Mouse (Mus musculus) left cerebral cortex, postnatal 14 days (tissue): ENCODE measurements around the gene Rnpc3. TPM values are rescaled to one million over a fixed set of nuclear protein-coding genes. Genes with fewer than 3 reads are reported as not detected.
A peak's percentile ranks its signal among the peaks of the same experiment; 100 is the strongest.

Experiments
- DNase-seq, 2 experiments: peaks; one replicate each; pipeline ENCODE4 v3.0.0; 2021 to 2022; ENCODE audit warnings: low spot score in 2 of 2, mixed read lengths in 1 of 2
- intact Hi-C: fragments of 180-260 bp; cut with DNase I; formaldehyde crosslinking; loops from one replicate; pipeline ENCODE4 v1.15.1; 2025
- long read RNA-seq, 2 experiments: library from polyadenylated mRNA; stranded (forward); transcript quantifications; one replicate each; pipeline ENCODE4 v2.0.0; 2021
- total RNA-seq, 2 experiments: library from RNA; stranded (reverse); gene quantifications; 2 replicates each; pipeline ENCODE4 v1.2.3; 2021

Rnpc3 gene
- total RNA-seq: 10 to 100 TPM; 27.7 to 29.2 TPM
- long read RNA-seq, experiment 1, transcript Rnpc3-201 (15 exons, 3,888 nt): major isoform, 5 of 10 reads
- long read RNA-seq, experiment 1, partial matches to known transcripts: 1 of 10 reads
- long read RNA-seq, experiment 1, other reads (novel, unspliced or antisense): 4 of 10 reads
- long read RNA-seq, experiment 2, transcript Rnpc3-201 (15 exons, 3,888 nt): major isoform, 8 of 17 reads
- long read RNA-seq, experiment 2, partial matches to known transcripts: 1 of 17 reads
- long read RNA-seq, experiment 2, other reads (novel, unspliced or antisense): 4 of 17 reads

- intact Hi-C loops: no loop called here
- peak; percentile 94 to 97 for DNase-seq
Measured at GRCm38 (mm10) chr3:113629606-113630359, at the start of gene Rnpc3. Rnpc3 (minus strand) TSS chr3:113630149.

GRCm38 (mm10) chr3:113656940-113657339 is 27.0 kb upstream of the Rnpc3 start:
- peak in 1 of 2 experiments; percentile 11 for DNase-seq
- intact Hi-C loops: no loop called here

GRCm38 (mm10) chr3:113654335-113654734 is 24.4 kb upstream of the Rnpc3 start:
- no peak for DNase-seq
- intact Hi-C loops: no loop called here

GRCm38 (mm10) chr3:113651386-113651785 is 21.4 kb upstream of the Rnpc3 start:
- peak in 1 of 2 experiments; percentile 9 for DNase-seq
- intact Hi-C loops: loop anchor here (2.0 kb wide), 1 partner anchor 381 kb away; no protein-coding TSS in a partner anchor

DNA sequence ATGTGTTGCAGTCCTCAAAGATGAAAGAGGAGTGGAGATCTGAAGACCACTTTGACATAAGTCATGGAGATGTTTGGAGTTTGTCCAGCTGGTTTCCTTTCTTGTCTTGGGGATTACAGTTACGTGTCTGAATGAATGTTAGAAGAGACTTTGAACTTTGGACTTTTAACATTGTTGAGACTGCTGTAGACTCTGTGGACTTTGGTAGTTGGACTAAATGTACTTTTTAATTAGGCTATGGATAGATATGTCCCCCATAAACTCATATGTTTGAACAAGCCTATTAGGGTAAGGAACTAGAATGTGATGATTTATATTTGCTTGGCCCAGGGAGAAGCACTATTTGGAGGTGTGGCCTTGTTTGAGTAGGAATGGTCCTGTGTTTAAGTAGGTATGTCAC is 9.6 kb upstream of the Rnpc3 start:
- intact Hi-C loops: no loop called here
- DNase-seq: no peak

GRCm38 (mm10) chr3:113634220-113634619 is 4.3 kb upstream of the Rnpc3 start:
- intact Hi-C loops: no loop called here
- DNase-seq: no peak

- DNase-seq: no peak
- intact Hi-C loops: no loop called here
Measured at GRCm38 (mm10) chr3:113631611-113632010, 1.7 kb upstream of the Rnpc3 start.

GRCm38 (mm10) chr3:113630564-113630963 is 615 bp upstream of the Rnpc3 start:
- intact Hi-C loops: no loop called here
- peak in 1 of 2 experiments; percentile 17 for DNase-seq

- intact Hi-C loops: no loop called here
- no peak for DNase-seq
Measured at GRCm38 (mm10) chr3:113606599-113606998, 23.4 kb downstream of the Rnpc3 start, which contains the start of gene Amy1. Amy1 (minus strand) TSS chr3:113606699.

DNA sequence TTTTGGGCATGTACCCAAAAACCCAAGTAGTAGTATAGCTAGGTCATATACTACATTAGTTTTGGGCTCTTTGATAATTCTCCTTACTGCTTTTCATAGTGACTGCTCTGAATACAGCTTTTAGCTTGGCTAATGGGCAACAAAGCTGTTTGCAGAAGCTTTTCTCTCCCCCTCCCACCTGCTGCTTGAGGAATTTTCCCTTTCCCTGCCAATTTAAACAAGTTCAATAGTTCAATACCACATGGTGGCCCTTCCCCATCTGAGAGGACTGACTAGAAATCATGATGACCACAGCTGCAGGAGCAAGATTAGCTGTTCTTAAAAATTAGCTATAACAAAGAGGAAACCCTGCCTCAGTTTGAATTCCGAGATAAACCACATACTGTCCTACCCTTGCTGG is 39.1 kb downstream of the Rnpc3 start:
- DNase-seq: no peak
- intact Hi-C loops: no loop called here

- DNase-seq: no peak
- intact Hi-C loops: no loop called here
Measured at GRCm38 (mm10) chr3:113574578-113574977, 55.4 kb downstream of the Rnpc3 start.

DNA sequence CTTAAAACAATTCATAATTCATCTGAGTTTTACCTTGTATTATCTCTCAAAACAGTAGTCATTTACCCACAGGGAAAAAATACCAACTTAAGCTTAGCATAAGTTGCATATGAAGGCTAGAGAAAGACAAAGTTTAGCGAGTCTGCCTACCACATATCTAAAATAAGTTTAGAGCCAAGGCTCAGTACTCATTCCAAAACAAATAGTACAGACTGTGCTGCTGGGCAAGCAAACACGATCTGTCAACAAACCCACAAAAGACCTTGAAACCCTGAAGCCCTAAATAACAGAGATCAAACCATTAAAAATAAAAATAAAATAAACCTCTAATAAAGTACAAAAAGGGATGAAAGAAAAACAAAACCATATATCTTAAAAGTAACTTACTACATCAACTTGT is 55.8 kb downstream of the Rnpc3 start:
- intact Hi-C loops: no loop called here

GRCm38 (mm10) chr3:113572158-113572557 is 57.8 kb downstream of the Rnpc3 start:
- intact Hi-C loops: no loop called here
- no peak for DNase-seq

More for the DNA sequence above, 55.8 kb downstream of the Rnpc3 start:
- no peak for DNase-seq

Other genes with a start within 250 kb of the Rnpc3 start
- gene Amy2a1, start 97.7 kb downstream of the Rnpc3 start, total RNA-seq: not detected
- gene Amy1, start 23.4 kb downstream of the Rnpc3 start, total RNA-seq: 10 to 100 TPM; 10.3 to 11.1 TPM